Mouse (Mus musculus): ENCODE data around the gene Ubox5. TPM values are rescaled to one million over a fixed set of nuclear protein-coding genes. Genes with fewer than 3 reads are reported as not detected.
"Not testable (repeated sequence)": the region's sequence is repeated elsewhere in the genome, so short reads cannot be mapped to it uniquely, and the experiment has no call there.

The Ubox5 gene
- 22.7 and 22.9 TPM in 2 replicates for polyA plus RNA-seq (2016; fragmentation: Nextera tagmentation; extraction: Ambion mirVana)

- under 1% methylated on average over 25 of the region's 25 CpGs for WGBS
- peak; percentile 91 for DNase-seq (ENCODE audit: low spot score)
- H3K4me1 ChIP-seq: peaks cover 31% of the 10 kb centered on the region
- peak within 1 kb of the TSS; percentile 99 for H3K4me3 ChIP-seq
- peak within 1 kb of the TSS; percentile 90 for H3K27ac ChIP-seq
- H3K27me3 ChIP-seq (ENCODE audit: low read depth, poor library complexity, severe bottlenecking): peaks cover 21% of the 10 kb centered on the region
- H3K9me3 ChIP-seq (replicated peaks): no peaks in the 10 kb centered on the region
- peaks cover 34% of the 10 kb centered on the region for H3K36me3 ChIP-seq
Measured at GRCm38 (mm10) chr2:130629839-130630203, at the start of gene Ubox5, which contains the start of gene Fastkd5. Gene Ubox5 (minus strand): TSS chr2:130630038. Gene Fastkd5 (minus strand): TSS chr2:130630027.

GRCm38 (mm10) chr2:130679154-130679553, 49.3 kb upstream of the Ubox5 start:
- H3K9me3 ChIP-seq (replicated peaks): no peaks in the 10 kb centered on the region
- 93% methylated on average over 12 of the region's 12 CpGs for WGBS
- H3K36me3 ChIP-seq: peaks cover 100% of the 10 kb centered on the region
- no peaks in the 10 kb centered on the region for H3K4me1 ChIP-seq
- H3K27ac ChIP-seq: no peak overlapping the region
- H3K27me3 ChIP-seq (ENCODE audit: low read depth, poor library complexity, severe bottlenecking): no peaks in the 10 kb centered on the region
- DNase-seq (ENCODE audit: low spot score): no peak
- H3K4me3 ChIP-seq: no peak overlapping the region

GRCm38 (mm10) chr2:130677211-130677610, 47.4 kb upstream of the Ubox5 start:
- Histone ChIP-seq H3K27ac (no peak overlapping the region), H3K27me3 (ENCODE audit: low read depth, poor library complexity, severe bottlenecking) (no peaks in the 10 kb centered on the region), H3K9me3 (replicated peaks) (no peaks in the 10 kb centered on the region), H3K4me3 (no peak overlapping the region), H3K36me3 (peaks cover 98% of the 10 kb centered on the region), H3K4me1 (no peaks in the 10 kb centered on the region)
- DNase-seq (ENCODE audit: low spot score): no peak
- WGBS: 91% methylated on average over 10 of the region's 10 CpGs

GRCm38 (mm10) chr2:130667559-130667958, 37.7 kb upstream of the Ubox5 start, which contains the start of gene Itpa:
Gene Itpa (plus strand): TSS chr2:130667610.
- peak; percentile 90 for DNase-seq (ENCODE audit: low spot score)
- Histone ChIP-seq H3K4me3 (peak within 1 kb of the TSS; percentile 79), H3K36me3 (peaks cover 21% of the 10 kb centered on the region), H3K9me3 (replicated peaks) (no peaks in the 10 kb centered on the region), H3K27ac (peak within 1 kb of the TSS; percentile 89), H3K4me1 (peaks cover 27% of the 10 kb centered on the region), H3K27me3 (ENCODE audit: low read depth, poor library complexity, severe bottlenecking) (no peaks in the 10 kb centered on the region)
- WGBS: 1% methylated on average over 31 of the region's 31 CpGs

- peaks cover 31% of the 10 kb centered on the region for H3K4me1 ChIP-seq
- peaks cover 35% of the 10 kb centered on the region for H3K36me3 ChIP-seq
- H3K9me3 ChIP-seq (replicated peaks): no peaks in the 10 kb centered on the region
- WGBS: under 1% methylated on average over 40 of the region's 40 CpGs
- peak within 1 kb of the TSS; percentile 67 for H3K4me3 ChIP-seq
- H3K27ac ChIP-seq: peak within 1 kb of the TSS; percentile 97
- DNase-seq (ENCODE audit: low spot score): peak; percentile 91
- no peaks in the 10 kb centered on the region for H3K27me3 ChIP-seq (ENCODE audit: low read depth, poor library complexity, severe bottlenecking)
Measured at GRCm38 (mm10) chr2:130664102-130664701, 34.4 kb upstream of the Ubox5 start, which contains the start of gene Ddrgk1. Gene Ddrgk1 (minus strand): TSS chr2:130664659.

- Histone ChIP-seq H3K27me3 (ENCODE audit: low read depth, poor library complexity, severe bottlenecking) (no peaks in the 10 kb centered on the region), H3K9me3 (replicated peaks) (no peaks in the 10 kb centered on the region), H3K36me3 (peaks cover 43% of the 10 kb centered on the region), H3K27ac (peak overlapping the region; percentile 97), H3K4me3 (peak overlapping the region; percentile 67), H3K4me1 (peaks cover 28% of the 10 kb centered on the region)
- no peak for DNase-seq (ENCODE audit: low spot score)
- 92% methylated on average over 11 of the region's 11 CpGs for WGBS
Measured at GRCm38 (mm10) chr2:130663342-130663741, 33.5 kb upstream of the Ubox5 start.

- DNase-seq (ENCODE audit: low spot score): no peak
- WGBS: 95% methylated on average over 10 of the region's 10 CpGs
Measured at GRCm38 (mm10) chr2:130658530-130658929, 28.7 kb upstream of the Ubox5 start.

GRCm38 (mm10) chr2:130657541-130657940, 27.7 kb upstream of the Ubox5 start:
- no peak overlapping the region for H3K4me3 ChIP-seq
- H3K4me1 ChIP-seq: peaks cover 4% of the 10 kb centered on the region; the same call in 1 of the 2 replicates
- H3K27ac ChIP-seq: no peak overlapping the region
- H3K9me3 ChIP-seq (replicated peaks): no peaks in the 10 kb centered on the region
- 90% methylated on average over 6 of the region's 6 CpGs for WGBS
- no peaks in the 10 kb centered on the region for H3K27me3 ChIP-seq (ENCODE audit: low read depth, poor library complexity, severe bottlenecking)
- peaks cover 99% of the 10 kb centered on the region for H3K36me3 ChIP-seq
- DNase-seq (ENCODE audit: low spot score): no peak

More at GRCm38 (mm10) chr2:130658530-130658929, 28.7 kb upstream of the Ubox5 start:
- Histone ChIP-seq H3K27ac (no peak overlapping the region), H3K27me3 (ENCODE audit: low read depth, poor library complexity, severe bottlenecking) (no peaks in the 10 kb centered on the region), H3K4me1 (peaks cover 14% of the 10 kb centered on the region), H3K36me3 (peaks cover 91% of the 10 kb centered on the region), H3K9me3 (replicated peaks) (no peaks in the 10 kb centered on the region), H3K4me3 (no peak overlapping the region)

- H3K27ac ChIP-seq: no peak overlapping the region
- H3K9me3 ChIP-seq (replicated peaks): no peaks in the 10 kb centered on the region
- H3K27me3 ChIP-seq (ENCODE audit: low read depth, poor library complexity, severe bottlenecking): no peaks in the 10 kb centered on the region
- 94% methylated on average over 9 of the region's 9 CpGs for WGBS
- no peak for DNase-seq (ENCODE audit: low spot score)
- H3K4me1 ChIP-seq: no peaks in the 10 kb centered on the region
- peaks cover 91% of the 10 kb centered on the region for H3K36me3 ChIP-seq
- no peak overlapping the region for H3K4me3 ChIP-seq
Measured at GRCm38 (mm10) chr2:130656536-130656935, 26.7 kb upstream of the Ubox5 start.

- Histone ChIP-seq H3K27ac (no peak overlapping the region), H3K4me3 (no peak overlapping the region), H3K9me3 (replicated peaks) (no peaks in the 10 kb centered on the region), H3K27me3 (ENCODE audit: low read depth, poor library complexity, severe bottlenecking) (no peaks in the 10 kb centered on the region), H3K36me3 (peaks cover 84% of the 10 kb centered on the region), H3K4me1 (no peaks in the 10 kb centered on the region)
- 91% methylated on average over 6 of the region's 6 CpGs for WGBS
- no peak for DNase-seq (ENCODE audit: low spot score)
Measured at GRCm38 (mm10) chr2:130655660-130656339, 26.0 kb upstream of the Ubox5 start.

GRCm38 (mm10) chr2:130653760-130654159, 23.9 kb upstream of the Ubox5 start:
- 86% methylated on average over 1 of the region's 1 CpGs for WGBS

GRCm38 (mm10) chr2:130653303-130653702, 23.5 kb upstream of the Ubox5 start:
- H3K36me3 ChIP-seq: peaks cover 71% of the 10 kb centered on the region
- no peak for DNase-seq (ENCODE audit: low spot score)
- no peaks in the 10 kb centered on the region for H3K27me3 ChIP-seq (ENCODE audit: low read depth, poor library complexity, severe bottlenecking)
- H3K4me1 ChIP-seq: no peaks in the 10 kb centered on the region
- WGBS: 89% methylated on average over 2 of the region's 2 CpGs
- no peak overlapping the region for H3K4me3 ChIP-seq
- no peaks in the 10 kb centered on the region for H3K9me3 ChIP-seq (replicated peaks)
- no peak overlapping the region for H3K27ac ChIP-seq

More at GRCm38 (mm10) chr2:130653760-130654159, 23.9 kb upstream of the Ubox5 start:
- Histone ChIP-seq H3K27ac (no peak overlapping the region), H3K9me3 (replicated peaks) (no peaks in the 10 kb centered on the region), H3K36me3 (peaks cover 76% of the 10 kb centered on the region), H3K4me1 (no peaks in the 10 kb centered on the region), H3K27me3 (ENCODE audit: low read depth, poor library complexity, severe bottlenecking) (no peaks in the 10 kb centered on the region), H3K4me3 (no peak overlapping the region)
- no peak for DNase-seq (ENCODE audit: low spot score)

- peaks cover 32% of the 10 kb centered on the region for H3K36me3 ChIP-seq
- not testable (repeated sequence) for H3K27ac ChIP-seq; DNase-seq (ENCODE audit: low spot score); H3K9me3 ChIP-seq (replicated peaks); H3K27me3 ChIP-seq (ENCODE audit: low read depth, poor library complexity, severe bottlenecking); H3K4me3 ChIP-seq; H3K4me1 ChIP-seq
- WGBS: 86% methylated on average over 6 of the region's 6 CpGs
Measured at GRCm38 (mm10) chr2:130649028-130649427, 19.2 kb upstream of the Ubox5 start.
